Mouse (Mus musculus) thymus, postnatal 10 days (tissue): ENCODE measurements around the gene Morn5.

Source experiments
- DNase-seq, 2 experiments: peaks; one replicate each; pipeline ENCODE4 v3.0.0; 2021; ENCODE audit warnings: low spot score in 2 of 2

The Morn5 gene

DNA sequence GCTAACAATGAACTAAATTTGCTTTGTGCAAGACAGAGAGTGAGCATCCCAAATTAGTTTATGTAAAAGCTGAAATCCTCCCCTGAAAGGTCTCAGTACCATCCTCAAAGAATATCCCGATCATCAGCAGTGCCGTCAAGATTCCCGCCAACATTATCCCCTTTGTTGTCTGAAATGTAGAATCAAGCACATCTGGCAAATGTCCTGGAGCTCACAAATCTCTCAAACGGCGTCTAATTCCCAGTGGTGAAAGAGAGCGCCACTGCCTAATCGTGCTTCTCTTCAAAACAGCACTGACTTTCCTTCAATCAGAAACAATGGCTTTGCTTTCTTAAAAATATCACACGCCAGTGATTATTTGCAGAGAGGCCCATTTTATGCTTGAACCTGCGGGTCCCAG is 17.9 kb downstream of the Morn5 start:
- no peak for DNase-seq

DNA sequence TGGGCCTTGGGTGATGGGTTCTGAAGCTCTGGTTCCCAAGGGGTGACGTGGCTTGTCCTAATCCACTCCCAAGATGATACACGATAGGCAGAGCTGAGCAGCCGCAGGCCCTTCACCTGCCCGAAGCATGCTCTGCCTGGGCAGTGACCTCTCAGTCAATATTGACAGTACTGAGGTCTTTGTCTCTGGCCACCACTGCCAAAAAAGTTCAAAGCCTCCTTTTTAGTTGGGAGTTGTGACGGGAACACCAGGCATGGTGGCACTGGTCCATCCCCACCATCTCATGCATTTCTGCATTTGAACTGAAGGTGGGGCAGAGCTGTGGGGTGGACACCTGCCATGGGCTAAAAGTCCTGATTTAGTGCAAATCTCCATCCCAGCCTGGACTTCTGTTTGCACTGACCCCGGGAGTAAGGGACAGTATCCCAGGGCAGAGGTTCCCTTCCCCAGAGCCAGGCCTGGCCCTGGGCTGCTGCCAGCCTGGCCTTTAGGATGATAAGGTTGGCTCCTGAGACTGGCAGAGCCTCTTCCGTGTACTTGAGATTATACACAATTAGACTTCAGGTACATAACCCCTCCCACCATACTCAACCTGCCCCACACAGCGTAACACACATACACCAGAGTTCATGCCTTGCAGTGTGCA is 22.5 kb downstream of the Morn5 start:
- no peak for DNase-seq

GRCm38 (mm10) chr2:36073781-36074180 is 24.5 kb downstream of the Morn5 start:
- DNase-seq, result no peak

DNA sequence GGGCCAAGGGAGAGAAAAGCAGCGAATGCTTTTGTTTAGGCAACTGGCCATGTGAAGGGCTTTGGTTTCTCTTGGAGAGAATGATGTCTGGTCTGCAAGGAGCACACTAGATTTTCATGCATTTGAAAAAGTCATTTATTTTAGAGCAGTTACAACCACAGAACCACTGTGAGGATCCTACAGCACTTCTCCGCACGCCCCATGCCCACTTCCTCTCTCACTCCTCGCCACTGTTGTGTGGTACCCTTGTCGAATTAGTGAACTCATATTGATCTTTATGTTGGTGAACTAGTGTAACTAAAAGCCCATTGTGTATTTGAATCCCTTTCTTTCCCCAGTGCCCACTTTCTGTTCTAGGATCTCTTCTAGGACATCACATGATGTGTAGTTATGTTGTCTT is 26.0 kb downstream of the Morn5 start:
- DNase-seq, result no peak

GRCm38 (mm10) chr2:36077160-36077761 is 28.0 kb downstream of the Morn5 start:
- no peak for DNase-seq

- DNase-seq, result no peak
These were observed 32.2 kb downstream of the Morn5 start for GRCm38 (mm10) chr2:36081446-36081845.

GRCm38 (mm10) chr2:36082802-36083580 is 33.7 kb downstream of the Morn5 start:
- DNase-seq, result no peak

DNA sequence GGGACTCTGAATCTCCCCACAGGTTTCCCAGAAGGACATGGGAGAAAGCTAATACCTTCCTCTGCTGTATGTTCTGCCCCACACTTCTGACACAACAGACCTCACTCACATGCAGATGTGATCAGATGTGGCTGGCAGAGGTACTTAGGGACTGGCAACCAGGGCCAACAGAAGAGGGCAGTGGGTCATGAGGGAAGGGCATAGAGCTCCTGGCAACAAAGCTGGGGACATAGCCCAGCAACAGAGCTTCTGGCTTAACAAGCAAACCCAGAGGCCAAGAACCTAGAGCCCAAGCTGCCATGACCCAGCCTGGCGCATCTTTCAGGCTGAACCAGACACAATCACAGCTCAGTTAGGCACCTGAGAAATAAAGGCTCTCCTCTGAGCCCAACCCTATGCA is 35.8 kb downstream of the Morn5 start:
- DNase-seq, result no peak

DNA sequence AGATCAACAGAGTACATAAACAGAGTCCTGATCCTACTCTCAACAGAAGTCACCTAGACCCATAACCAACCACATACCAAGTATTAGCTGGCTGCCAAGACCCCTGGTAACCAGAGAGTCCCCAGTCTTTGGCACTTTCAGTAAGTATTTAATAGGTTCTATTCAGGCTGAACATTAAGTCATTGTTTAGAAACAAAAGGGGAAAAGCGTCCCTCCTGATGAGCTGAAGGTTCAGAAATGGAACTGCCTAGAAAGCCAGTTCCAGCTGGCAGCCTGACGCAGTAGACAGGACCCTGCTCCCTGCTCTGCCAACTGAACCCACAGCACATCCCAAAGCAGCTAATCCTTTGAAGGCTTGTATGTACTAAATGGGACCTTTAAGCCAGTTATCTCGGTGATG is 39.9 kb downstream of the Morn5 start:
- no peak for DNase-seq

DNA sequence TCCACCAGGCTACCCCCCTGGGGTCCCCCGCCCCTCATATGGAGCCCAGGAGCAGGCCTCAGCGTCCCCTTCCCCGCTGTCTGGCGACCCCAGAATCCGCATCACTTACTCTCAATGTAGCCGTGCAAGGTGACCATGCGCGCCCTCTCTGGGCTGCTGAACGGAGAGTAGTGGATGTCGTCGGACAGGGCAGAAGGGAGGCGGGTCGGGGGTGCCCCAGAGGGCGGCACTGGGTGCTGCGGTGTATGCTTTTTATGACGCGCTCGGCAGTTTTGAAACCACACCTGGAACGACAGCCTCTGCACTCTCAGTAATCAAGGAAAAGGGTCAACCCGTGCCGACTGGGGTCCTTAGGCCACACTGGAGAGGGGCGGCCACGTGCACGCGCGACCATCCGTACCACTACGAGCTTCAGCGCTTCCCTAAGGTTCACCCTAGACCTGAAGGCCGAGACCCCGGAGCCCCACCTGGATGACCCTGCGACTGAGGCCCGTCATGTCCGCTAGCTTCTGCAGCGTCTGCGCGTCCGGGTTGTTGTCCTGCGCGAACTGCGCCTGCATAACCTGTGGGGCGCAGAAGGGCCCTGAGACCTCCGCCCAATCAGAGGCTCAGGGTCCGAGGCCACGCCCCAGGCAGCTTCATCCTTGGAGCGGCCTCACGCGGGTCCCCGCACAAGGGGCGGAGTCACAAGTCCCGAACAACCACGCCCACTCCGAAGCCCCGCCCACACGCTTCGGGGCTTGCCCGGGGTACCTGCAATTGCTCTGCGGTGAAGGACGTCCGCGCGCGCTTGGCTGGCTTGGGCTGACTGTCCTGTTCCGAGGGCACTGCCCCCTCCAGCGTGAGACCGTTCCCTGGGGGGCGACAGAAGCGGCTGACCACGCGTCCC is 41.8 kb downstream of the Morn5 start:
- DNase-seq, result peak; percentile 34 to 50

- no peak for DNase-seq
These were observed 43.5 kb downstream of the Morn5 start for GRCm38 (mm10) chr2:36092748-36093147.

GRCm38 (mm10) chr2:36093301-36093700 is 44.0 kb downstream of the Morn5 start:
- DNase-seq, result no peak

GRCm38 (mm10) chr2:36093914-36094475 is 44.7 kb downstream of the Morn5 start:
- DNase-seq, result no peak

- no peak for DNase-seq
These were observed 48.0 kb downstream of the Morn5 start for GRCm38 (mm10) chr2:36097129-36097815.

DNA sequence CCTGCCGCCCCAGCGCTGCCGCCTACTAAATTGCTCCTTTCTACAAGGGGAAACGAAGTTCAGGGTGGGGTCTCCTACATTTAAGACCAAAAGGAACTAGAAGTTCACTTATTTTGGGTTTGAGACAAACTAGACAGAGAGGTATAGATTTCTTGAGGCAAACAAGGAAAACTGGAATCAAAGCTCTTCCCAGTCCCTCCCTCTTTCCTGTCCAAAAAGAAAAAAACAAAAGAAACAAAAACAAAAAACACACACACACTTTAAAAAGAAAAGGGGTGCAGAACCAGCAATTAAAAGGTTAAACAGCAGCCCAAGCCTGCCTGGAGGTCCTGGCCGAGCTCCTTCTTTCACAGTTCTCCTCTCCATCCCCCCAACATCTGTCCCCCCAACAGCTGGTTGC is 48.8 kb downstream of the Morn5 start:
- no peak for DNase-seq

GRCm38 (mm10) chr2:36099739-36100138 is 50.5 kb downstream of the Morn5 start:
- no peak for DNase-seq

DNA sequence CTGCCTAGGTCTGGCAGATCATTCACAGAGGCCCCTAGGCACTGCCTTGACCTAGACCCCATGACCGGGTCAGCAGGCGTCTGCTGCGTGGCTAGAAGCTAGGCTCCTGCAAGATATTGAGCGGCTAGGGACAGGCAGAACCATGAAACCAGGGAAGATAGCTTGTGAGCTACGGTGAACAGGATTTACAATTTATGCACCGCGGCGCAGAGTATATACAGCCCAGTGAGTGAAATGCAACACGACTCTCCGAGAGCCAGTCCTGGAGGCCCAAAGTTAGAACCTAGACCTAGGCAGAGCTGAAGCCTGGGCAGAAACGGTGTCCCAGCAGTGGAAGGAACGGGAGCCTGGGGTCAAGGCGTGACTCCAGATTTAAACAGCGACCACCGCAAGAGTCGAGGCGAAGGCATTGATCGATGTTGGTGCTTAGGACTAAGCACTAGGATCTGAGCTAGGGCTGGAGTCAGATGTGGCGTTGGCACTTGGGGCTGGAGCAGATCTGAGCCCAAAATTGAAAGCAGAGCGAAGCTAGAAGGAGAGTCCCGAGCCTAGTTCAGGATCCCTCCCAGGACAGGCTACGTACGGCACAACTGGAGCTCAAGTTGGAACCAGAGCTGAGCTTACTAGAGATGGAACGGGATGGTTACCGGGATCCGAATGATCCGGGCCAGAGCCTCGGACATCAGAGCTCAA is 52.8 kb downstream of the Morn5 start:
- DNase-seq, result no peak

- no peak for DNase-seq
These were observed 53.3 kb downstream of the Morn5 start for GRCm38 (mm10) chr2:36102559-36102946.

GRCm38 (mm10) chr2:36103069-36103554 is 53.9 kb downstream of the Morn5 start:
- no peak for DNase-seq
